Mouse (Mus musculus): ENCODE measurements around the gene Prkn. TPM values are rescaled to one million over a fixed set of nuclear protein-coding genes. Genes with fewer than 3 reads are reported as not detected.
"Not testable (repeated sequence)": the region's sequence is repeated elsewhere in the genome, so short reads cannot be mapped to it uniquely, and the experiment has no call there.

The Prkn gene
- polyA plus RNA-seq, 1 experiment from 2014 or later = 1.5 TPM

- no peak overlapping the region for H3K4me2 ChIP-seq
- H3K4me1 ChIP-seq (replicated peaks) = peaks cover 33% of the 10 kb centered on the region
- peak overlapping the region; percentile 68; the same call in 1 of the 2 replicates for H3K27ac ChIP-seq
- no peaks in the 10 kb centered on the region for H3K36me3 ChIP-seq
- H3K9ac ChIP-seq (replicated peaks) = no peak overlapping the region
- no peaks in the 10 kb centered on the region for H3K9me3 ChIP-seq
- 15% methylated on average over 11 of the region's 11 CpGs for WGBS
- H3K4me3 ChIP-seq (replicated peaks) = no peak overlapping the region
- H3K27me3 ChIP-seq = peaks cover 52% of the 10 kb centered on the region
- ATAC-seq (ENCODE audit: insufficient number of reproducible peaks, insufficient read depth, low FRiP score, low TSS enrichment, low read depth) = peak; percentile 61; the same call in 1 of the 2 replicates
These were observed 1150.4 kb downstream of the Prkn start for GRCm38 (mm10) chr17:11990386-11991087.

- Histone ChIP-seq H3K4me1 (replicated peaks) (peaks cover 28% of the 10 kb centered on the region), H3K27me3 (peaks cover 48% of the 10 kb centered on the region), H3K9ac (replicated peaks) (no peak overlapping the region), H3K36me3 (no peaks in the 10 kb centered on the region), H3K27ac (no peak overlapping the region), H3K4me2 (no peak overlapping the region), H3K9me3 (no peaks in the 10 kb centered on the region), H3K4me3 (replicated peaks) (no peak overlapping the region)
- ATAC-seq (ENCODE audit: insufficient number of reproducible peaks, insufficient read depth, low FRiP score, low TSS enrichment, low read depth) = no peak
- WGBS = 30% methylated on average over 8 of the region's 8 CpGs
These were observed 1153.1 kb downstream of the Prkn start for GRCm38 (mm10) chr17:11993249-11993648.

- Histone ChIP-seq H3K4me1 (replicated peaks) (peaks cover 23% of the 10 kb centered on the region), H3K27ac (no peak overlapping the region), H3K9me3 (no peaks in the 10 kb centered on the region), H3K9ac (replicated peaks) (no peak overlapping the region), H3K4me3 (replicated peaks) (no peak overlapping the region), H3K27me3 (peaks cover 38% of the 10 kb centered on the region), H3K36me3 (no peaks in the 10 kb centered on the region), H3K4me2 (no peak overlapping the region)
- WGBS = 82% methylated on average over 3 of the region's 3 CpGs
- no peak for ATAC-seq (ENCODE audit: insufficient number of reproducible peaks, insufficient read depth, low FRiP score, low TSS enrichment, low read depth)
These were observed 1154.1 kb downstream of the Prkn start for GRCm38 (mm10) chr17:11994252-11994651.

- not testable (repeated sequence) for H3K4me2 ChIP-seq; H3K9ac ChIP-seq (replicated peaks); ATAC-seq (ENCODE audit: insufficient number of reproducible peaks, insufficient read depth, low FRiP score, low TSS enrichment, low read depth); H3K36me3 ChIP-seq; H3K9me3 ChIP-seq; H3K4me3 ChIP-seq (replicated peaks); H3K27ac ChIP-seq
- WGBS = 78% methylated on average over 3 of the region's 3 CpGs
- peaks cover 35% of the 10 kb centered on the region for H3K27me3 ChIP-seq
- H3K4me1 ChIP-seq (replicated peaks) = peaks cover 23% of the 10 kb centered on the region
These were observed 1154.6 kb downstream of the Prkn start for GRCm38 (mm10) chr17:11994754-11995153.

- no peak for ATAC-seq (ENCODE audit: insufficient number of reproducible peaks, insufficient read depth, low FRiP score, low TSS enrichment, low read depth)
- Histone ChIP-seq H3K9me3 (no peaks in the 10 kb centered on the region), H3K4me3 (replicated peaks) (no peak overlapping the region), H3K36me3 (no peaks in the 10 kb centered on the region), H3K27me3 (peaks cover 37% of the 10 kb centered on the region), H3K4me1 (replicated peaks) (peaks cover 16% of the 10 kb centered on the region), H3K4me2 (no peak overlapping the region), H3K9ac (replicated peaks) (no peak overlapping the region), H3K27ac (no peak overlapping the region)
- WGBS = 84% methylated on average over 3 of the region's 3 CpGs
These were observed 1155.3 kb downstream of the Prkn start for GRCm38 (mm10) chr17:11995522-11995921.

- Histone ChIP-seq H3K27me3 (peaks cover 37% of the 10 kb centered on the region), H3K36me3 (no peaks in the 10 kb centered on the region), H3K4me3 (replicated peaks) (no peak overlapping the region), H3K27ac (no peak overlapping the region), H3K4me2 (no peak overlapping the region), H3K9ac (replicated peaks) (no peak overlapping the region), H3K4me1 (replicated peaks) (peaks cover 10% of the 10 kb centered on the region), H3K9me3 (no peaks in the 10 kb centered on the region)
- ATAC-seq (ENCODE audit: insufficient number of reproducible peaks, insufficient read depth, low FRiP score, low TSS enrichment, low read depth) = no peak
- WGBS = 66% methylated on average over 9 of the region's 9 CpGs
These were observed 1156.1 kb downstream of the Prkn start for GRCm38 (mm10) chr17:11996311-11996710.

GRCm38 (mm10) chr17:12000285-12000684, 1160.1 kb downstream of the Prkn start:
- peaks cover 19% of the 10 kb centered on the region for H3K27me3 ChIP-seq
- no peak overlapping the region for H3K27ac ChIP-seq
- no peak overlapping the region for H3K4me3 ChIP-seq (replicated peaks)
- no peaks in the 10 kb centered on the region for H3K9me3 ChIP-seq
- H3K36me3 ChIP-seq = no peaks in the 10 kb centered on the region
- ATAC-seq (ENCODE audit: insufficient number of reproducible peaks, insufficient read depth, low FRiP score, low TSS enrichment, low read depth) = no peak
- WGBS = 84% methylated on average over 9 of the region's 9 CpGs
- H3K9ac ChIP-seq (replicated peaks) = no peak overlapping the region
- no peak overlapping the region for H3K4me2 ChIP-seq
- H3K4me1 ChIP-seq (replicated peaks) = no peaks in the 10 kb centered on the region

- no peak overlapping the region for H3K4me2 ChIP-seq
- H3K4me1 ChIP-seq (replicated peaks) = no peaks in the 10 kb centered on the region
- no peaks in the 10 kb centered on the region for H3K27me3 ChIP-seq
- ATAC-seq (ENCODE audit: insufficient number of reproducible peaks, insufficient read depth, low FRiP score, low TSS enrichment, low read depth) = no peak
- 61% methylated on average over 3 of the region's 3 CpGs for WGBS
- H3K36me3 ChIP-seq = no peaks in the 10 kb centered on the region
- H3K9me3 ChIP-seq = peaks cover 13% of the 10 kb centered on the region
- no peak overlapping the region for H3K9ac ChIP-seq (replicated peaks)
- no peak overlapping the region for H3K27ac ChIP-seq
- no peak overlapping the region for H3K4me3 ChIP-seq (replicated peaks)
These were observed 1181.1 kb downstream of the Prkn start for GRCm38 (mm10) chr17:12021326-12021725.

- no peak for ATAC-seq (ENCODE audit: insufficient number of reproducible peaks, insufficient read depth, low FRiP score, low TSS enrichment, low read depth)
These were observed 1189.2 kb downstream of the Prkn start for GRCm38 (mm10) chr17:12029362-12029761.

GRCm38 (mm10) chr17:12029921-12030461, 1189.8 kb downstream of the Prkn start:
- 0 out of 2 replicates have a peak overlapping the region, but pooled peaks have one; percentile 5 for H3K4me3 ChIP-seq (replicated peaks)

More at GRCm38 (mm10) chr17:12029362-12029761, 1189.2 kb downstream of the Prkn start:
- Histone ChIP-seq H3K4me2 (no peak overlapping the region), H3K9ac (replicated peaks) (no peak overlapping the region), H3K9me3 (no peaks in the 10 kb centered on the region), H3K27ac (no peak overlapping the region), H3K4me1 (replicated peaks) (peaks cover 32% of the 10 kb centered on the region), H3K4me3 (replicated peaks) (no peak overlapping the region), H3K27me3 (peaks cover 13% of the 10 kb centered on the region; the same call in 1 of the 2 replicates), H3K36me3 (no peaks in the 10 kb centered on the region)
- 78% methylated on average over 5 of the region's 5 CpGs for WGBS

GRCm38 (mm10) chr17:12030556-12031160, 1190.5 kb downstream of the Prkn start:
- H3K4me3 ChIP-seq (replicated peaks) = 0 out of 2 replicates have a peak overlapping the region, but pooled peaks have one; percentile 1
- peak overlapping the region; percentile 33 for H3K4me2 ChIP-seq
- no peak for ATAC-seq (ENCODE audit: insufficient number of reproducible peaks, insufficient read depth, low FRiP score, low TSS enrichment, low read depth)
- 12% methylated on average over 11 of the region's 11 CpGs for WGBS
- H3K27me3 ChIP-seq = peaks cover 17% of the 10 kb centered on the region
- H3K27ac ChIP-seq = peak overlapping the region; percentile 69
- no peaks in the 10 kb centered on the region for H3K9me3 ChIP-seq
- H3K9ac ChIP-seq (replicated peaks) = no peak overlapping the region
- no peaks in the 10 kb centered on the region for H3K36me3 ChIP-seq
- H3K4me1 ChIP-seq (replicated peaks) = peaks cover 32% of the 10 kb centered on the region

More at GRCm38 (mm10) chr17:12029921-12030461, 1189.8 kb downstream of the Prkn start:
- H3K9ac ChIP-seq (replicated peaks) = no peak overlapping the region
- ATAC-seq (ENCODE audit: insufficient number of reproducible peaks, insufficient read depth, low FRiP score, low TSS enrichment, low read depth) = no peak
- 10% methylated on average over 14 of the region's 14 CpGs for WGBS
- H3K4me2 ChIP-seq = peak overlapping the region; percentile 33
- H3K27me3 ChIP-seq = peaks cover 13% of the 10 kb centered on the region; the same call in 1 of the 2 replicates
- 0 out of 2 replicates have a peak overlapping the region, but pooled peaks have one; percentile 69 for H3K27ac ChIP-seq
- peaks cover 32% of the 10 kb centered on the region for H3K4me1 ChIP-seq (replicated peaks)
- H3K36me3 ChIP-seq = no peaks in the 10 kb centered on the region
- H3K9me3 ChIP-seq = no peaks in the 10 kb centered on the region

Data from limb, embryonic 12.5 days (tissue).